Mouse (Mus musculus): ENCODE results near the gene Polr2i. TPM values are rescaled to one million over a fixed set of nuclear protein-coding genes. Genes with fewer than 3 reads are reported as not detected.
A peak's percentile ranks its signal among the peaks of the same experiment; 100 is the strongest.

The Polr2i gene
- polyA plus RNA-seq, 1 experiment from 2014 or later = 144 TPM

DNA sequence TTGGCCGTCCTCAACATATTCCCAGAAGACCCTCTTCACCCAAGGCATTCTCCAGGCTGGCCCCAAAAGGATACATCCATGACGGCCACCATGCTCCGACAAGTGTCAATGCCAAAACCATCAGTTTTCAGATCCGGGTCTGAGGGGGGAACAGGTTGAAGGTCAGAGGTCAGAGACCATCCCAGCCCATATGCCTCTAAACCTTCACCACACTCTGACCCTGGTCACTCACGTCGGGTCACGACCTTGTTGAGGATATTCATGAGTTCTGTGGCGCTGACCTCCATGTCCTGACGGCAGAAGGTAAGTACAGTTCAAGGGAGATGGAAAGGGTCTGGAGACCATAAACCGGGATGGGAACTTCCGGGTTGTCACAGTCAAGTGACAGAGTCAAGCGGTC, 39.7 kb upstream of the Polr2i start:
- DNase-seq (ENCODE audit: low spot score) (no peak), ATAC-seq (no peak)
- Histone ChIP-seq H3K27me3 (replicated peaks; ENCODE audit: insufficient read depth, low read length) (no peaks in the 10 kb centered on the region), H3K9ac (replicated peaks; ENCODE audit: low read depth) (no peak overlapping the region), H3K4me1 (ENCODE audit: insufficient read depth, low read depth, low read length) (peaks cover 12% of the 10 kb centered on the region), H3K27ac (ENCODE audit: low read length) (no peak overlapping the region), H3K4me2 (replicated peaks; ENCODE audit: low read depth, low read length) (no peak overlapping the region), H3K9me3 (ENCODE audit: low read length) (no peaks in the 10 kb centered on the region), H3K4me3 (ENCODE audit: low read depth, low read length) (no peak overlapping the region), H3K36me3 (ENCODE audit: insufficient read depth, low read length) (peaks cover 31% of the 10 kb centered on the region)
- TF ChIP-seq CTCF (IDR thresholded peaks at IDR 0.05) (no peak), EP300 (IDR thresholded peaks at IDR 0.05) (no peak)
- 90% methylated on average over 12 of the region's 12 CpGs for WGBS

DNA sequence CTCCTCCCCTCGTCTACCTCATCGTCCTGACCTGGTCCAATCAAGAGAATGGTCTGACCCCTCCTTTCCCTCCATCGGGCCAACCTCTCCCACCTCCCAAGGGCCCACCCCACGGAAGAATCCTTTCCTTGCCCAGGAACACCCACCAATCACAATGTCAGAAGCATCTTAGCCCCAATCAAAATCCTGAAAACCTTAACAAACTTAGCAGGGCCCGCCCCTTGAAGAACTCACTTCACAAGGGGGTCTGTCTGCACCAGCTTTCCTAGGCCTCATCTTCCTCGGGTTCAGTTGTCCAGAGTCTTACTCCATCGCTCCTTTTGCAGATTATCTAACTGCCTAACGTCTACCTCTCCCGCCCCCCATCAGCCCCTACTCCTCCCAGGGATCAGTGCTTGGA, 38.7 kb upstream of the Polr2i start:
- peak; percentile 32 for DNase-seq (ENCODE audit: low spot score)
- Histone ChIP-seq H3K36me3 (ENCODE audit: insufficient read depth, low read length) (peaks cover 22% of the 10 kb centered on the region), H3K4me2 (replicated peaks; ENCODE audit: low read depth, low read length) (peak overlapping the region; percentile 89), H3K4me3 (ENCODE audit: low read depth, low read length) (no peak overlapping the region; the same call in 1 of the 2 replicates), H3K9ac (replicated peaks; ENCODE audit: low read depth) (no peak overlapping the region), H3K9me3 (ENCODE audit: low read length) (no peaks in the 10 kb centered on the region), H3K27ac (ENCODE audit: low read length) (no peak overlapping the region), H3K4me1 (ENCODE audit: insufficient read depth, low read depth, low read length) (peaks cover 12% of the 10 kb centered on the region), H3K27me3 (replicated peaks; ENCODE audit: insufficient read depth, low read length) (no peaks in the 10 kb centered on the region)
- no peak for ATAC-seq
- TF ChIP-seq CTCF (IDR thresholded peaks at IDR 0.05) = no peak
- TF ChIP-seq EP300 (IDR thresholded peaks at IDR 0.05) = no peak
- WGBS = 39% methylated on average over 9 of the region's 9 CpGs

DNA sequence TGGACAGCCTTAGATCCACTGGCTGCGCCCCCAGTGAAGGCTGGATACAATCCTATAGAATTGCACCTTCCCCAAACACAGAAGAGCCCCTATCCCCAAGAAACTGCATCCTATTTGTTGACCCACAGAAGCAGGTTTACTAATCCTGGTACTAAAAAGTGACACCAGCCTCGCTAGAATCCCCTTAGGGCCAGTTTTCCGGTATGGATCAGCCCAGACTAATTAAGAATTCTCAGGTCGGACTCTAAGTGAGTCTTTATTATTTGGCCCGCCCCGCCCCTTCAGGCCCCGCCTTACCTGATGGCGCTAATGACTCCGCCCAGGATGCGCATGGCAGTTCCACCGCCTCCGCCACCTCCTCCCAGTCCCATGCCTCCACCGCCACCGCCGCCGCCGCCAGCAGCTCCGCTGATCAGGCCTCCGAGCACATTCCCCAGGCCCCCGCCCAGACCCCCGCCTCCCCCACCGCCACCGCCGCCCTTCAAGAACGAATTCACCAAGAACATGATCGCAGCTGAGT, 38.1 kb upstream of the Polr2i start:
- Histone ChIP-seq H3K4me1 (ENCODE audit: insufficient read depth, low read depth, low read length) (peaks cover 12% of the 10 kb centered on the region), H3K27ac (ENCODE audit: low read length) (peak overlapping the region; percentile 91), H3K4me2 (replicated peaks; ENCODE audit: low read depth, low read length) (peak overlapping the region; percentile 89), H3K9me3 (ENCODE audit: low read length) (no peaks in the 10 kb centered on the region), H3K27me3 (replicated peaks; ENCODE audit: insufficient read depth, low read length) (no peaks in the 10 kb centered on the region), H3K36me3 (ENCODE audit: insufficient read depth, low read length) (peaks cover 19% of the 10 kb centered on the region), H3K9ac (replicated peaks; ENCODE audit: low read depth) (peak overlapping the region; percentile 68; the same call in 1 of the 2 replicates), H3K4me3 (ENCODE audit: low read depth, low read length) (peak overlapping the region; percentile 73)
- peak; percentile 66 for ATAC-seq
- DNase-seq (ENCODE audit: low spot score) = peak; percentile 88
- TF ChIP-seq EP300 (IDR thresholded peaks at IDR 0.05) = no peak
- WGBS = 1% methylated on average over 22 of the region's 26 CpGs

DNA sequence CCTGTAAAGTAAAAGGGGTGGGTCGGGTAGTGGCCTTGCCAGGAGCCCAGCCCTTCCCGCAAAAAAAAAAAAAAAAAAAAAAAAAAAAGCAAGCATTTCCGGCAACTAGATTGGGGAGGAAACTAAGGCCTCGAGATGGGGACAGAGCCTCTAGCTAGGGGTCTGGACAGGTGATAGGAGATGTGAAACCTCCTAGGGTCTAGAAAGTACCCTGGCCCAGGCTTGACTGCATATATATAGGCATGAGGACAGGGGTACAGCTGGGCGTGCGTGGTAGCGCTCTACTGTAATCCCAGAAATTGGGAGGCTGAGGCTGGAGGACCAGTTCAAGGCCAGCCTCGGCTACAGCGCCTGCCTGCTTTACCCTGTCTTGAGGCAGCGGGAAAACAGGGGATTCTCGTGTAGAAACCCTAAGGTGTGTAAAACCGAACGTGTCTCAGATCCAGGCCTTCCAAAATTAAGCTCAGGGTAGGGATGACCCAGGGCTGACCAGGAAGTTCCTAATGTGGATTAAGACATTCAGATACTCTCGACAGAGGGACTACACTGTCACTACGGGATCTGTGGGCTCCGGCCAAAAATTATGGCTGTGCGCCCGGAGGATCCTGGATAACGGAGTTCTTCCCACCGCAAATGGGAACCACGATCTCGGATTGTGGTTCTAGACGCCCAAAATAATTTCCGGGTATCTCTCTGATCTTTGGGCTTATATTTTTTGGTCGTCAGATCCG, 37.5 kb upstream of the Polr2i start:
- H3K4me1 ChIP-seq (ENCODE audit: insufficient read depth, low read depth, low read length) = peaks cover 12% of the 10 kb centered on the region
- peaks cover 13% of the 10 kb centered on the region; the same call in 1 of the 2 replicates for H3K36me3 ChIP-seq (ENCODE audit: insufficient read depth, low read length)
- H3K4me2 ChIP-seq (replicated peaks; ENCODE audit: low read depth, low read length) = peak overlapping the region; percentile 89
- H3K4me3 ChIP-seq (ENCODE audit: low read depth, low read length) = peak overlapping the region; percentile 73
- TF ChIP-seq CTCF (IDR thresholded peaks at IDR 0.05) (no peak), EP300 (IDR thresholded peaks at IDR 0.05) (no peak)
- no peaks in the 10 kb centered on the region for H3K27me3 ChIP-seq (replicated peaks; ENCODE audit: insufficient read depth, low read length)
- peak overlapping the region; percentile 91 for H3K27ac ChIP-seq (ENCODE audit: low read length)
- DNase-seq (ENCODE audit: low spot score) = peak; percentile 78
- WGBS = 1% methylated on average over 26 of the region's 26 CpGs
- no peaks in the 10 kb centered on the region for H3K9me3 ChIP-seq (ENCODE audit: low read length)
- ATAC-seq = peak; percentile 19
- H3K9ac ChIP-seq (replicated peaks; ENCODE audit: low read depth) = peak overlapping the region; percentile 68

DNA sequence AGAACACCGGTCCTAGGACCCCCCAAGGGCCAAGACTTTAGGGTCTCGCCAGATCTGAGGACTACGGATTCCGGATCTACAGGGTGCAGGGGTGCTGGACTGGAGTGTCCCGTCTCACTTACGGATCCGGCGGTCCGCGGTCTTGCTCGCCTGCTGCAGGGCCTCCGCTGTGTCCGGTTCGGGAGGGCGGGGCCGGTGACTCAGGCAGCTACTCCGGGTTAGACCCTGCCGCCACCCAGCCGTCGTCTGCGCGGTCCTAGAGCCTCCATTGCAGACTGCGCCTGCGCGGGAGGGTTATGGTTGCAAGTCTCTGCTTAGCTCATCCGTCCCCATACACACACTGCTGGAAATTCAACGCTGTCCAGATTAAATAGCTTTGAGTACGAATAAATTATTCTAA, 36.9 kb upstream of the Polr2i start:
- Histone ChIP-seq H3K27ac (ENCODE audit: low read length) (peak overlapping the region; percentile 91), H3K4me3 (ENCODE audit: low read depth, low read length) (peak overlapping the region; percentile 73), H3K9ac (replicated peaks; ENCODE audit: low read depth) (peak overlapping the region; percentile 68), H3K4me2 (replicated peaks; ENCODE audit: low read depth, low read length) (peak overlapping the region; percentile 89), H3K4me1 (ENCODE audit: insufficient read depth, low read depth, low read length) (peaks cover 12% of the 10 kb centered on the region), H3K36me3 (ENCODE audit: insufficient read depth, low read length) (0 out of 2 replicates have a peak, but pooled peaks cover 12% of the 10 kb centered on the region), H3K27me3 (replicated peaks; ENCODE audit: insufficient read depth, low read length) (no peaks in the 10 kb centered on the region), H3K9me3 (ENCODE audit: low read length) (no peaks in the 10 kb centered on the region)
- 2% methylated on average over 28 of the region's 28 CpGs for WGBS
- ATAC-seq (peak; percentile 96), DNase-seq (ENCODE audit: low spot score) (peak; percentile 99)
- TF ChIP-seq EP300 (IDR thresholded peaks at IDR 0.05) = no peak
- TF ChIP-seq CTCF (IDR thresholded peaks at IDR 0.05) = no peak

DNA sequence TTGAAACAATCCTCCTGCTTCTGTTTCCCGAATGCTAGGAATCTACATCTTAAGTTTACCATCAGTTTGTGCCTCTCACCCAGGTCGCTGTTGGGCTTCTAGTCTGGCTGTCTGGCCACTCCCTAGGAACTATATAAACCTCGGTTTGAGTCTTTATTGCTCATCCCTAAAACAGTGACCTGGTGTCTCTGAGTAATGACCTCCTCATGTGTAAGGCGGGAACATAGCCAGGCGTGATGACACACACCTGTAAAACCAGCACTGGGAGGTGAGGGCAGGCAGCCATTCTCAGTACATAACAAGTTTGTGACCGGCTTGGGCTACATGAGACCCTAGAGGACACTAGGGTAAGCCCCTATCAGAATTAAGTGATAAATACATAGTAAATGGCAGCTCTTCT, 36.3 kb upstream of the Polr2i start:
- no peak overlapping the region for H3K27ac ChIP-seq (ENCODE audit: low read length)
- no peaks in the 10 kb centered on the region for H3K27me3 ChIP-seq (replicated peaks; ENCODE audit: insufficient read depth, low read length)
- no peak overlapping the region for H3K4me3 ChIP-seq (ENCODE audit: low read depth, low read length)
- H3K4me1 ChIP-seq (ENCODE audit: insufficient read depth, low read depth, low read length) = peaks cover 12% of the 10 kb centered on the region
- no peak for TF ChIP-seq EP300 (IDR thresholded peaks at IDR 0.05)
- no peak for TF ChIP-seq CTCF (IDR thresholded peaks at IDR 0.05)
- 0 out of 2 replicates have a peak, but pooled peaks cover 10% of the 10 kb centered on the region for H3K36me3 ChIP-seq (ENCODE audit: insufficient read depth, low read length)
- no peak overlapping the region for H3K9ac ChIP-seq (replicated peaks; ENCODE audit: low read depth)
- H3K4me2 ChIP-seq (replicated peaks; ENCODE audit: low read depth, low read length) = no peak overlapping the region; the same call in 1 of the 2 replicates
- 62% methylated on average over 6 of the region's 6 CpGs for WGBS
- DNase-seq (ENCODE audit: low spot score) = no peak
- ATAC-seq = no peak
- no peaks in the 10 kb centered on the region for H3K9me3 ChIP-seq (ENCODE audit: low read length)

All from lung, postnatal 0 days (tissue).